Mouse (Mus musculus) heart, embryonic 12.5 days (tissue): ENCODE data around the gene Slc34a1. TPM values are rescaled to one million over a fixed set of nuclear protein-coding genes. Genes with fewer than 3 reads are reported as not detected.

Experiments
- ATAC-seq: fragments of 200-750 bp; cut with Nextera tagmentation; 2 replicates; pipeline ENCODE4 v1.8.0; 2017; ENCODE audit warnings: moderate TSS enrichment, moderate library complexity; ENCODE audit not compliant: insufficient number of reproducible peaks, low FRiP score
- H3K27ac ChIP-seq: fragments of 300-500 bp; sonication (generic); 2 replicates; pipeline ENCODE4 v1.5.1; 2016; ENCODE audit warnings: mild to moderate bottlenecking, moderate library complexity; ENCODE audit not compliant: poor library complexity, severe bottlenecking
- H3K27me3 ChIP-seq: fragments of 300-500 bp; sonication (generic); replicated peaks from 2 replicates; pipeline ENCODE4 v1.6.1; 2016; ENCODE audit warnings: mild to moderate bottlenecking, moderate library complexity
- H3K36me3 ChIP-seq: fragments of 300-500 bp; sonication (generic); 2 replicates; pipeline ENCODE4 v1.6.1; 2016; ENCODE audit warnings: mild to moderate bottlenecking, moderate library complexity
- H3K4me1 ChIP-seq: fragments of 300-500 bp; sonication (generic); replicated peaks from 2 replicates; pipeline ENCODE4 v1.6.1; 2016; ENCODE audit warnings: mild to moderate bottlenecking
- H3K4me2 ChIP-seq: fragments of 300-500 bp; sonication (generic); 2 replicates; pipeline ENCODE4 v1.6.1; 2016; ENCODE audit warnings: mild to moderate bottlenecking, moderate library complexity
- H3K4me3 ChIP-seq: fragments of 300-500 bp; sonication (generic); 2 replicates; pipeline ENCODE4 v1.5.1; 2016; ENCODE audit warnings: mild to moderate bottlenecking
- H3K9ac ChIP-seq: fragments of 300-500 bp; sonication (generic); 2 replicates; pipeline ENCODE4 v1.6.1; 2016; ENCODE audit warnings: mild to moderate bottlenecking, moderate library complexity
- H3K9me3 ChIP-seq: fragments of 300-500 bp; sonication (generic); replicated peaks from 2 replicates; pipeline ENCODE4 v1.6.1; 2016; ENCODE audit warnings: mild to moderate bottlenecking, moderate library complexity
- WGBS: fragments of 180-500 bp; shearing (Covaris S2); methylation state at CpG from one replicate; pipeline ENCODE4 v1.1.7; 2016; 5-methylcytosine and 5-hydroxymethylcytosine counted together
- polyA plus RNA-seq: library from polyadenylated mRNA; unstranded; fragments of >200 nt; fragmentation: Nextera tagmentation; extraction: Ambion mirVana; gene quantifications from 2 replicates; pipeline ENCODE4 v1.2.1, GENCODE M21; 2016

Gene Slc34a1
- polyA plus RNA-seq, 1 experiment from 2014 or later, result not detected

- H3K27me3 ChIP-seq, result peaks cover 86% of the 10 kb centered on the region
- no peak overlapping the region for H3K4me2 ChIP-seq
- H3K4me1 ChIP-seq, result 0 out of 2 replicates have a peak, but pooled peaks cover 4% of the 10 kb centered on the region
- H3K4me3 ChIP-seq, result no peak overlapping the region
- H3K36me3 ChIP-seq, result no peaks in the 10 kb centered on the region
- H3K9ac ChIP-seq, result no peak overlapping the region
- H3K9me3 ChIP-seq, result no peaks in the 10 kb centered on the region
- H3K27ac ChIP-seq, result no peak overlapping the region
- 72% methylated on average over 2 of the region's 2 CpGs for WGBS
- ATAC-seq, result no peak
Observed at GRCm38 (mm10) chr13:55375877-55376276, 22.1 kb upstream of the Slc34a1 start.

- peaks cover 86% of the 10 kb centered on the region for H3K27me3 ChIP-seq
- 0 out of 2 replicates have a peak overlapping the region, but pooled peaks have one; percentile 13 for H3K4me2 ChIP-seq
- no peak overlapping the region for H3K9ac ChIP-seq
- H3K36me3 ChIP-seq, result no peaks in the 10 kb centered on the region
- WGBS, result 4% methylated on average over 32 of the region's 32 CpGs
- H3K4me3 ChIP-seq, result no peak overlapping the region
- 0 out of 2 replicates have a peak, but pooled peaks cover 4% of the 10 kb centered on the region for H3K4me1 ChIP-seq
- H3K9me3 ChIP-seq, result no peaks in the 10 kb centered on the region
- peak; percentile 40; the same call in 1 of the 2 replicates for ATAC-seq
- no peak overlapping the region for H3K27ac ChIP-seq
Observed at GRCm38 (mm10) chr13:55378907-55379580, 18.9 kb upstream of the Slc34a1 start.

- no peak for ATAC-seq
- H3K27ac ChIP-seq, result no peak overlapping the region
- peaks cover 77% of the 10 kb centered on the region for H3K27me3 ChIP-seq
- H3K4me1 ChIP-seq, result 0 out of 2 replicates have a peak, but pooled peaks cover 4% of the 10 kb centered on the region
- 76% methylated on average over 4 of the region's 4 CpGs for WGBS
- no peak overlapping the region for H3K4me3 ChIP-seq
- H3K9ac ChIP-seq, result no peak overlapping the region
- no peaks in the 10 kb centered on the region for H3K36me3 ChIP-seq
- H3K4me2 ChIP-seq, result no peak overlapping the region
- no peaks in the 10 kb centered on the region; the same call in 1 of the 2 replicates for H3K9me3 ChIP-seq
Observed at GRCm38 (mm10) chr13:55381790-55382189, 16.2 kb upstream of the Slc34a1 start.

GRCm38 (mm10) chr13:55390644-55391043 lies 7.3 kb upstream of the Slc34a1 start:
- H3K27me3 ChIP-seq, result peaks cover 14% of the 10 kb centered on the region; the same call in 1 of the 2 replicates
- no peak overlapping the region for H3K4me2 ChIP-seq
- no peak overlapping the region for H3K4me3 ChIP-seq
- H3K9ac ChIP-seq, result no peak overlapping the region
- 71% methylated on average over 3 of the region's 3 CpGs for WGBS
- no peak for ATAC-seq
- no peak overlapping the region for H3K27ac ChIP-seq
- H3K9me3 ChIP-seq, result peaks cover 7% of the 10 kb centered on the region
- no peaks in the 10 kb centered on the region for H3K4me1 ChIP-seq
- H3K36me3 ChIP-seq, result no peaks in the 10 kb centered on the region

GRCm38 (mm10) chr13:55391626-55392029 lies 6.4 kb upstream of the Slc34a1 start:
- 85% methylated on average over 1 of the region's 1 CpGs for WGBS
- Histone ChIP-seq H3K27ac (no peak overlapping the region), H3K9me3 (peaks cover 7% of the 10 kb centered on the region)

GRCm38 (mm10) chr13:55392933-55393332 lies 5.1 kb upstream of the Slc34a1 start:
- 62% methylated on average over 4 of the region's 4 CpGs for WGBS
- Histone ChIP-seq H3K4me2 (no peak overlapping the region), H3K9me3 (peaks cover 7% of the 10 kb centered on the region), H3K27ac (no peak overlapping the region), H3K4me1 (no peaks in the 10 kb centered on the region), H3K9ac (no peak overlapping the region), H3K36me3 (no peaks in the 10 kb centered on the region), H3K27me3 (peaks cover 19% of the 10 kb centered on the region; the same call in 1 of the 2 replicates), H3K4me3 (no peak overlapping the region)
- no peak for ATAC-seq

More at GRCm38 (mm10) chr13:55391626-55392029, 6.4 kb upstream of the Slc34a1 start:
- no peak for ATAC-seq
- no peak overlapping the region for H3K4me2 ChIP-seq
- no peak overlapping the region for H3K9ac ChIP-seq
- peaks cover 20% of the 10 kb centered on the region; the same call in 1 of the 2 replicates for H3K27me3 ChIP-seq
- no peak overlapping the region for H3K4me3 ChIP-seq
- no peaks in the 10 kb centered on the region for H3K4me1 ChIP-seq
- H3K36me3 ChIP-seq, result no peaks in the 10 kb centered on the region

GRCm38 (mm10) chr13:55399300-55400038 lies 1.5 kb downstream of the Slc34a1 start:
- H3K27me3 ChIP-seq, result peaks cover 77% of the 10 kb centered on the region
- no peaks in the 10 kb centered on the region for H3K36me3 ChIP-seq
- 56% methylated on average over 5 of the region's 5 CpGs for WGBS

GRCm38 (mm10) chr13:55400039-55400346 lies 2.0 kb downstream of the Slc34a1 start:
- Histone ChIP-seq H3K9ac (no peak overlapping the region), H3K27me3 (peaks cover 80% of the 10 kb centered on the region), H3K27ac (no peak overlapping the region), H3K4me1 (no peaks in the 10 kb centered on the region), H3K4me3 (no peak overlapping the region), H3K9me3 (no peaks in the 10 kb centered on the region), H3K4me2 (no peak overlapping the region), H3K36me3 (no peaks in the 10 kb centered on the region)
- 65% methylated on average over 1 of the region's 1 CpGs for WGBS
- no peak for ATAC-seq

More at GRCm38 (mm10) chr13:55399300-55400038, 1.5 kb downstream of the Slc34a1 start:
- Histone ChIP-seq H3K9ac (no peak overlapping the region), H3K4me1 (no peaks in the 10 kb centered on the region), H3K4me2 (no peak overlapping the region), H3K9me3 (no peaks in the 10 kb centered on the region), H3K4me3 (no peak overlapping the region), H3K27ac (no peak overlapping the region)
- no peak for ATAC-seq

- Histone ChIP-seq H3K4me1 (no peaks in the 10 kb centered on the region), H3K27ac (no peak overlapping the region), H3K9me3 (no peaks in the 10 kb centered on the region), H3K27me3 (peaks cover 87% of the 10 kb centered on the region), H3K36me3 (no peaks in the 10 kb centered on the region), H3K4me3 (no peak overlapping the region), H3K4me2 (no peak overlapping the region), H3K9ac (no peak overlapping the region)
- 77% methylated on average over 7 of the region's 7 CpGs for WGBS
- ATAC-seq, result no peak
Observed at GRCm38 (mm10) chr13:55403266-55403665, 5.3 kb downstream of the Slc34a1 start.

GRCm38 (mm10) chr13:55403935-55404852 lies 6.2 kb downstream of the Slc34a1 start:
- Histone ChIP-seq H3K36me3 (no peaks in the 10 kb centered on the region), H3K4me3 (no peak overlapping the region), H3K4me2 (no peak overlapping the region), H3K27me3 (peaks cover 87% of the 10 kb centered on the region), H3K9ac (no peak overlapping the region), H3K27ac (no peak overlapping the region), H3K9me3 (no peaks in the 10 kb centered on the region), H3K4me1 (no peaks in the 10 kb centered on the region)
- no peak for ATAC-seq
- 62% methylated on average over 15 of the region's 15 CpGs for WGBS
